Mouse (Mus musculus): ENCODE measurements around the gene Aak1.
"Not testable (repeated sequence)": the region's sequence is repeated elsewhere in the genome, so short reads cannot be mapped to it uniquely, and the experiment has no call there.

Gene Aak1

DNA sequence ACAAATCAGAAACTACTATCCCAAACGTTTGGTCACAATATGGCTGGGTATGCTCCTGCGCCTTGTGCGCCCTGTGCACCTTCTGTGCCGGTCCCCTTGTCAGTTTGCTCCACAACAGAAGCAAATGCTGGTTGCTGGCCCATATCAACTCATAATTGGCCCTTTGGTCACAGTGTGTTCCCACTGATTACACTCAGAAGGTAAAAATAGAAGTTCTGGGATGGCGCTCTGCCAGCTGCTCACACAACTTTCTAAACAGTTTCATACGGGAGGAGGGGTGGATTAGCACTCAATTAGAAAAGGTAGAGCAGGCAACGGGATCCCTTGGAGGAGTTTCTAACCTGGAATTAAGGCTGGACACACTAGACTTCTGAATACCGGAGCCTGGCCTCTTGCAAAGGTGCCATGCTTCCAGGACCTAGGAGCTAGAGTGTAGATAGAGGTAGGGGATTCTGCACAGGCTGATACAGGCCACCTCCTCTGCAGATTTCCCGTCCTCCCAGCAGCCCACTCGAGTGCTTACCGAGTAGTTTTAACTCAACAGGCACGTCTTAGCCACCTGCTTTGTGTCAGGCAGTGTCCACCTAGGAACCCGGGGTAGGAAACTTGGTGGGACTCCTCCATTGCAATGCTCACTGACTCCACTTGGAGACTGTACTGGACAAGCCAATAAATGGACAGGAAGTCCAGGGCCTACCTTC lies 16.4 kb upstream of the Aak1 start:
- in situ Hi-C loops (cut with MboI, MseI), result loop anchor here in 1 of 2 experiments (10.0 kb wide), 1 partner anchor 1592 kb away; no protein-coding TSS in a partner anchor

DNA sequence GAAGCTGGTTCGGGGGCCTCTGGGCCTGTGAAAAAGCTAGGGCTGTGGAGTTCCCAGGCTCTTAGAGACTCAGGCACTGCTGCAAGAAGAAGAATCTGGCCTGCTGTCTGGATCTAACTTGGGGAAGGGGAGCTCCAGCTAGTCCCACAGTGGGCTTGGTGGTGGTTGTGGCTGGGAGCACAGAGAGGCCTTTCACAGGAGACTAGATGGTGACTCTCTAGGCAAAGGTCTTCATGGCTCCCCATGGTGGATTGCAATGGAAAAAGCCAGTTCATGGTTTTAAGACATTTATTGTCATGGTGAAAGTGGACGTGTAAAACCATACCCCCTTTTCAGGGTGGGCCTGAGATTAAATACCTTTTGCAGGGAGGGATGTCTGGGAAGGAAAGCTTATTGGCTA lies 10.2 kb upstream of the Aak1 start:
- in situ Hi-C loops (cut with MboI, MseI), result loop anchor here in 1 of 2 experiments (10.0 kb wide), 1 partner anchor 1586 kb away; no protein-coding TSS in a partner anchor

DNA sequence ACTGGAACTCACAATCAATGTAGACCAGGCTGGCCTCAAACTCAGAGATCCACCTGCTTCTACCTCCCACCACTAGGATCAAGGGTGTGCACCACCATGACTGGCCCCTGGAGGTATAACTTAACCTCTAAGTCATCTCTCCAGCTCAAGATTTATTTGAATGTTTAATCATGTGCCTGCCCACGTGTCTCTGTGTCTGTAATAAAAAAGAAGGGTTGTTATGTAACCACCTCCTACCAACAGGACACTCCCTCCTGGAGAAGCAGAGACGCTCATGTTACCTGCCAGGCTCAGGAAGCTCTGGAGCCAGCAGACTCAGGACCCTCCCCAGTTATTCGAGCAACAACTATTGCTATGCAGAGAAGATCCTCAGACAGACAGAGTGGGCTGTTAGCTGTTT lies 7.4 kb upstream of the Aak1 start:
- in situ Hi-C loops (cut with MboI, MseI), result no loop called here

DNA sequence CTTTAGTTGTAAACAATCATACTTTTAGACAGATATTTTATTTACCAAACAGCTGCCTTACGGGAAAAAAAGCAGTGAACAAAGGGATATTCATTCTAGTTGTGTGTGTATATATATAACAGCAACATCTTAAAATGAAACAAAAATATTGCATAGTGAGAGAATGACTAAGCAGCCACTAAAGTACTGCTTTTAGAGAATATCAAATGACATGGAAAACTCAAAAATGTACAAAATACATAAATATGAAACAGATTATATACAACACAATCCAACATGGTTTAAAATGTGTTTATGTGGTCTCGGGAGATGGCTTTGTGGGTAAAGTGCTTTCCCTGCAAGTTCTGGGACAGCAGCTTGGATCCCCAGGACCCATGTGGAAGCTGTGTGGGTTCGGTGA lies 5.7 kb upstream of the Aak1 start:
- in situ Hi-C loops (cut with MboI, MseI), result no loop called here

DNA sequence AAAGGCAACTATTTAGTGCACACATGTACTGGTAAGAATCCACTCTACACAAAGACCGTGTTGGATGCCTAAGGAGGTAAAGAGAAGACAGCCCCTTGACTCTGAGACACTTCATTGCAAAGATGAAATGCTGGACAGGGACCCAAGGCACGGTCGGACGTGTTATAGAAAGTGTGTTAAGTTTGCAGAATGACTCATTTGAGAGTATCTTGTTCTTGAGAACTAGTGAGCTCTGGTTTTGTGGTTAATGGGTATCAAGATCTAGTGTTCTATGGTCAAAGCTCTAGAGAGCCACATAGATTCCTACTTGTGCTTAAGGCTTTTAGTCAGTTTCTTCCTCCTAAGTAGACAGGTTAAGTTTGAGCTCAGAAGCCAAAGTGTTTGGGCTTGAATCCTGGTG lies 2.9 kb upstream of the Aak1 start:
- in situ Hi-C loops (cut with MboI, MseI), result no loop called here

DNA sequence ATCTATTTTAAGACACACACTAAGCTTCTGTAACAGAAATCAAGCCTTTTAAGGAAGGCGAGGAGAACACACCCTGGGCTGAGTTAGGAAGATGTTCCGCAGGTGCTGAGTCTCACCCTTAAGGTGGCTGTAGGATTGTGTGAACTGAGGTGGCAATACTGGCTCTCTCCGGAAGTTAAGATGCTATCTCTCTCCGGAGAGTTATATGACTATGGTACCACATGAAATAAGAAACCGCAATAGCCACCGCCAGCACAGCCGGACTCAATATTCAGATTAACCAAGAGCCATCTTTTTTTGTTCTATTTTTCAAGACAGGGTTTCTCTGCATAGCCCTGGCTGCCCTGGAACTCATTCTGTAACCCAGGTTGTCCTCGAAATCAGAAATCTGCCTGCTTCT lies 1.5 kb upstream of the Aak1 start:
- in situ Hi-C loops (cut with MboI, MseI), result no loop called here

DNA sequence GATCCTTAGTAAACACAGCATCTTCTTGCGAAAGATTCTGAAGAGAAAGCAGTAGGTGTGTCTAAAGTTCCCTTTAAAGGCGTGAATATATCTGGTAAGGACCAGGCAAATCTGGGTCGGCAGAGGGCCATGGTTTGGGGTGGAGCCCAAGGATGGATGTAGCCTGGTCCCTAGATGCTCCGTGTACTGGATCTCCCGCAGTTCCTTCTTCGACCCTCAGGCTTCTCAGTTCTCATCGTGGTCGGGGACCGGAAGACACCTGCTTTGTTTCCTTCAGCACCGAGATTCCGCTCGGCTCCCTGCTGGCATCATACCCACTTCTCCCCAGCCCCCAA lies 770 bp upstream of the Aak1 start:
- in situ Hi-C loops (cut with MboI, MseI), result no loop called here

DNA sequence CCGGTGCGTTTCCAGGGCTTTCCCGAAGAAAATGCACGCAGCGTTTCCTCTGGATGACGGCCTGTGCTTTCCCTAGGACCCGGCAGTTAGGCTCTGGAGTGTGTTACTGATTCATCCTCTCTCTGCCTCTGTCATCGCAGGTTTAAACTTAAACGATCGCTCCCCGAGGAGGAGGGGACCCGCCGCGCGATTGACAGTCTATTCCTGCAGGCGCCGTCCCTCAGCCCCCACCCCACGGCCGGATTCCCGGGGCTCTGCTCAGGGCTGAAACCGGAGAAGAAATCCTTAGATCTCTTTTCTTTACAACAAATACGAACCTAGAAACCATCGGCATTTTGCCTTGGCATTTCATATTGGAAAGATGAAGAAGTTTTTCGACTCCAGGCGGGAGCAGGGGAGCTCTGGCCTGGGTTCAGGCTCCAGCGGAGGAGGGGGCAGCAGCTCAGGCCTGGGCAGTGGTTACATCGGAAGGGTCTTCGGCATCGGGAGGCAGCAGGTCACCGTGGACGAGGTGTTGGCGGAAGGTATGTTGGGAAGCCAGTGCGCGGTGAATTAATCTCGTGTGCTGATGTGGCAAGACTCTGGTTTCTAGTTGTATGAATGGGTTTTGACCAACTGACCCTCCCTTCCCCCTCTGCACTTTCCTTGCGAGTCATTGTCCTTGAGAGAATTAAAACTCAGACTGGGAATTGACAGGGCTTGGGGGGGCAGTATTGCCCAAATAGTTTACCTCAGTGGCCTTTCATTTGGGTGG lies 552 bp downstream of the Aak1 start:
- in situ Hi-C loops (cut with MboI, MseI), result no loop called here

DNA sequence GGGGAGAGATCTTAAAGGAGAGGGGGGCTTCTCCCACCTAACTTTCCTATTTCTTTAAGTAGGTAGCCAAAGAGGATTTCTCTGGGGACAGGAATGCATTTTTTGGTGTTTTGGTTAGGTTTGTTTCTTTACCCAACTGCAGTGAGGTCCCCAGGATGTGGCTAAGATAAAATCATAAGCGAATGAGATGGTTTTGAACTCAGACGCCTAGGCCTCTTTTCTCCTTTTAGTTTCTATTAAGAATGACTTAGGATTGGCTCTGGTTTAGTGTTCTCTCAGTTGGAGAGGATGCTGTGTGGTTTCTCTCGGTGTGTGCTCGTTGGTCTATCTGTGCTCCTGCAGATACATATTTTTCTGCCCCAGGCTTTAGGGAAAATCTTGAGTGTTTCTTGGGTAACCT lies 1.3 kb downstream of the Aak1 start:
- in situ Hi-C loops (cut with MboI, MseI), result no loop called here

DNA sequence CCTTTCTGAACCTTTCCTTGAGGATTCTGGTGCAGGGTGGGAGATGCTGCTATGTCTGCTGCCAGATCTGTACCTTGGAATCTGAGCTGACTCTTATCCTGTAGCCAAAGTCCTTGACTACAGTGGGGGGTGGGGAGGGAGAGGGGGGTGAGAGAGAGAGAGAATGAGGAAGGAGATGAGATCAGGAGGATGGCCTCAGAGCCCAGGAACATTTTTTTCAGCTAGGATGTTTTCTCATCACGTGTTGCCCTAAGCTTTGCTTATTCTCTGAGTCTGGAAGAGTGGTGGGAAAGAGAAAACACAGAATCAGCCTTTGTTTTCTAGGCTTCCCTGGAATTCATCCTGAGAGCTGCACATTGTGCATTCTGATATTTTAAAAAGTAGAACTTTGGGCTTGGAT lies 2.2 kb downstream of the Aak1 start:
- in situ Hi-C loops (cut with MboI, MseI), result no loop called here

DNA sequence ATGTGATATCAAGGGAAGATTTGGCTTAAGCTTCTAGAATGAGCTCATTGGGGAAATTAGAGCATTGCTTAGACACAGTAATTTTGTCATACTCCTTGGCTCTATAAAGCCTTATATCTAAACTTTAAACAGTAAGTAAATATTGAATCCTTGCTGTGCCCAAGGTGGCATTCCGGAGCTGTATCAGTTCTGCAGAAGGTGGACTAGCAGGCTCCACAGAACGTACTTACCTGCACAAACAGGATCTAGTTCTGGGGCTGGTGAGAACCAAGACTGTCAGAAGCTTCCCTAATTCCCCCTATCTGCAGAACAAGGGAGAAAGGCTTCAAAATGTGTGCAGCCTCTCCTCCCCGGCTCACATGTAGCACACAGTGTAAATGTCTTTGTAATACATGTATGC lies 4.6 kb downstream of the Aak1 start:
- in situ Hi-C loops (cut with MboI, MseI), result no loop called here

DNA sequence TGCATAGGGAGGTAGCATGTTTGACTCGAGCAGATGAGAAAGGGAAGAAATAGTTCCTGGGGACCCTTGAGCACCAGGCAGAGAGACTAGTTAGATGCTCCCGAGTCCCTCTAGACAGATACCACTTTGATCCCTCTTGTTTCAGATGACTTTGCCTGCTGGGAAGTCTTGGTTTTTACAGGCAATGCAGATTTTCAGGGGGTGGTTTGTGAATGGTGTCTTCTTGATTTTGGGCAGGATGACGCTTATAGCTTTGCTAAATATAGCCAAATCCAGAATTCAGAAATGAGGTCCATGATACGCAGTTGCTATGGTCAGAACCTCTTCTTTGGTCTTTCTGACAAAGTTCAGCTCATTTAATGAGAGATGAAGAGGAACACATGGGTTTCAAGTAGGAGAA lies 5.6 kb downstream of the Aak1 start:
- in situ Hi-C loops (cut with MboI, MseI), result no loop called here

DNA sequence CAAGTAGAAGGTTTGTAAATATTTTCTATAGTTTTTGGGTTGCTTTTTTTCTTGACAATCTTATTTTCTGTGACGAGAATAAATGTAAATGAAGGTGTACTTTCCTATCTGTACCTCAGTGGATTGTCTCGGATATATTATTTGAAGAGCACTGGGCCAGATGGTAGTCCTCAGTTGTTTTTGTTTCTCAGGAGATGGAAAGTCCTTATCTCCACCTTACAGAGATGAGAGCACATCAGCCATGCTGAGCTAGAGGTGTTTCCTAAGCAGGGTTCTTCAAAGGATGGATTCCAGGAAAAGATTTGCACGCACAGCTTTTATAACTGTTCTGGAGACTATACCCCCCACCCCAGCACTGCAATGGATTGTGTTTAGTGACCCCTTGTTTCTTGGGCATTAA lies 9.3 kb downstream of the Aak1 start:
- in situ Hi-C loops (cut with MboI, MseI), result no loop called here

DNA sequence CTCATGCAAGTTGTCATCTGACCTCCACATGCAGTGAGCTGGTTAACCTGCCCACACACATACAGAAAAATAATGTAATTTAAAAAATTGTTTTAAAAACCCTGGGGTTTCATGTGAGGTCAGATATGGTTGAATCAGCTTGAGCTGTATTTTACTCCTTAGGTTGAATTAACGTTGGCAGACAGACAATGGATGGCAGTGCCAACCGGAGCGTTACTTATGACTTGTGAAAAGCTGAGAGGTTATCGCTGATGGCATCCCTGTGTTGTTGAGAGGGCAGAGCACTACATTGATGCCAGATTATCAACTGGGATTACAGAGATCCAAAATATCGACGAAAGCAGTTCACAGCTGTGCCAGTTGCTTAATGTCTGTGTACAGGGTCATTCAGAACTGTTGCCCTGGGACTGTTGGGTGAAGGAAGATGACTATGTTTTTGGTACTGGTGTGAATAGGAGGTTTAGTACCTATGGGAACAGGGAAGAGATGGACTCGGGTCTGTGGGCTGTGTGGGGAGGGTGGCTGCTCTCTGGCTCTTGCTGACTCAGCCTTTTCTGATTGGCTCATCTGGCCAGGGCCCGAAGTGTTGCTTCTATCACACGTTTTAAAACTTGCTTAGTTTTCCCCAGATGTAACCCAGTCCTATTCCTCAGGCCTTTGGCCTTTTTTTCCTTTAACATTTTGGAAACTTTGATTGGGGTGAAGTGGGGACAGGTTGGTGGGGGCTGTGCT lies 11.6 kb downstream of the Aak1 start:
- in situ Hi-C loops (cut with MboI, MseI), result no loop called here

DNA sequence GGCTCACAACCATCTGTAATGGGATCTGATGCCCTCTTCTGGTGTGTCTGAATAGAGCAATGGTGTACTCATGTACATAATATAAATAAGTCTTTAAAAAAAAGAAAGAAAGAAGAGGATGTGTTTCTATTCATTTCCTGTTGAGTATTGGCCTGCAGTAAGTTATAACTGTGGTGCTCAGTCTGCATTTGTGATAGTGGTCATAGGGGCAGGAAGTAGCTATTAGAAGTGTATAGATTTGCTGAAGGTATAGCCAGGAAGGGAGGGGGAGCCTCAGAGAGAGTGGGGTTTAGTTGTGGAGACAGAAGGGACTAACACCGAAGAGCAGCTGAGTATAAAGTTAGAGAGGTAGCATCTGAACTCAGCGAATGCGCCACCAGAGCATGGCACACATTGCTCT lies 15.0 kb downstream of the Aak1 start:
- in situ Hi-C loops (cut with MboI, MseI), result no loop called here

DNA sequence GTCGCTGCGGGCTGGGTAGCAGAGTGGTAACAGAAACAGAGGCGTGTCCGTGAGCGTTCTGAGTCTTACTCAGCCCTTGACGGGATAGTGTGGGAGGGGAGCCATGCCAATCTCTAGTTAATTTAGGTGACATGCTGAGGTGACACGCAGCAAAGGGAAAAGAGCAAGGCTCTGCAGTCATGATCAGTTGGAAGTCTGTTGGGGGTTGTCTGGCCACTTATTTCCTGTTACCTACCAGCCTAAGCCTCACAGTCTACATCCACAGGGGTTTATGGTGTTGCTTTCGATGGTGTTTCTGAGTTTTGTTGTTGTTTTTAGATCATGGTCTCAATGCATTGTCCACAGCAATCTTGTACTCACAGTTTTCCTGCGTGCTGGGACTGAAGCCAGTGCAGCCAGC lies 21.0 kb downstream of the Aak1 start:
- in situ Hi-C loops (cut with MboI, MseI), result no loop called here

DNA sequence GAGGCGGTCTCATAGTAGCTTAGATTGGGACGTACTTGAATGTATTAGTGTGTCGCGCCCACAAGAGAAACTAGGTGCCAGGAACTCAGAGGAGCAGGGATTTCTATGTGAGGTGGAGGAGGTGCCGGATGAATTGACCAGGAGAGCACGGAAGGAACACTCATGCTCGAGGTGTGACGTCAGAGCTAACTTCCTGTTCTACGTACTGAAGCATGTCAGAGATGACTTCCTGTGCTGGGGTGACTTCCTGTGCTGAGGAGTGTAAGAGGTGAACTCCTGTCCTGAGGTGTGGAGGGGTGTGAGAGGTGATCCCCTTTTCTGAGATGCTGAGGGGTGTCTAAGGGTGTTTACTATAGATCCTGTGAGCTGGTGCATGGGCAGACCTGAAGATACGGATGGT lies 22.5 kb downstream of the Aak1 start:
- in situ Hi-C loops (cut with MboI, MseI), result no loop called here

DNA sequence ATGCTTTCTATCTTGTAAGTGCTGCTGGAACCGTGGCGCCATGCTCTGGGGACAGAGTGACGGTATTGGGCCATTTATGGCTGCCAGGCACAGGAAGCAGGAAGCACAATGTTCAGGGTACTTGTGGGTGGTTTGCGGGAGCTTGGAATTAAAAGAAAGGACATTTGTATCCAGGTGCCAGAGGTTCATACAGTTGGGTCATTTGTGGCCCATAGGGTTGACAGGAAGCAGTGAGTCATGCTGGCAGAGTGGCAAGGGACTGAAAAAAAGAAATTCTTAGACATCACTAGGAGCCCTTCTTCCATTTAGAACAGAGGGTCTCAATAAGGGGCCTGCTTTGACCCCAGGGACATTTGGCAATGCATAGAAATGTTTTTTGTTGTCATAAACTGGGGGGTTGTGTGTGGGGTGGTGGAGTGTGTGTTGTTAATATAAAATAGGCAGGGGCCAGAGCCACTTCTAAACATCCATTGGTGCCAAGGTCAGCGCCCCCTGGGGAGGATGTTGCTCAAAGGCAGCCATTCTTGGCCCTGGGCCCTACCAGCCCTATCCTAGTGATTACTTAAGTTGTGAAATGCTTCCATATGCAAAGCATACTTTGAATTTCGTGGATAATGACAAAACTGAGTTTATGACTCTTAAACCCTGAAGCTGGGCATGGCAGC lies 25.5 kb downstream of the Aak1 start:
- in situ Hi-C loops (cut with MboI, MseI), result no loop called here

DNA sequence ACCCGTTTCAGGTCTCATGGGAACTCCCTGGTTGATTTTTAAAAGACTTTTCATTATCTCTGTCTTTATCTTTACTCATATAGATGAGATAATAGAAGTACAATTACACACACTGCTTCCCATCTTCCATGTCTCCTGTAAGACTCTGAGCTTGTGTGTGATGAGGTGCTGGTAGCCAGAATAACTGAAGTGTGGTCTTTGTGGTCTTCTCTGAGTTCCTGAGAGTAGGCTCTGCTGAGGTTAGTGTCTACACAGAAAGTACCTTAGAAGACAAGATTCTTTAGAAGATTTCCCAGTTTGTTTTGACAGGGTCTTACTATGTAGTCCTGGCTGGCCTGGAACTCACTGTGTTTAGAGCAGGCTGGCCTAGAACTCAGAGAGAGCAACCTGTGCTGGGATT lies 27.1 kb downstream of the Aak1 start:
- in situ Hi-C loops (cut with MboI, MseI), result no loop called here

DNA sequence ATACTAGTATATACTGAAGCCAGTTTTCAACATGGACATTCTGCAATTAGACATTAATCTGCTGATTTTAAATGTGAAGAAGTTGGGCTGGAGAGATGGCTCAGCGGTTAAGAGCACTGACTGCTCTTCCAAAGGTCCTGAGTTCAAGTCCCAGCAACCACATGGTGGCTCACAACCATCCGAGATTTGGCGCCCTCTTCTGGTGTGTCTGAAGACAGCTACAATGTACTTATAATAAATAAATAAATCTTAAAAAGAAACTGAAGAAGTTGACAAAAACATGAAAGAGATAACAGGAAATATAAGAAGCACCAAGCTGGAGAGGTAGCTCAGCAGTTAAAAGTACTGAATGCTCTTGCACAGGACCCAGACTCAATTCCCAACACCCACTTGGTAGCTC lies 29.3 kb downstream of the Aak1 start:
- in situ Hi-C loops (cut with MboI, MseI), result not testable (repeated sequence)

DNA sequence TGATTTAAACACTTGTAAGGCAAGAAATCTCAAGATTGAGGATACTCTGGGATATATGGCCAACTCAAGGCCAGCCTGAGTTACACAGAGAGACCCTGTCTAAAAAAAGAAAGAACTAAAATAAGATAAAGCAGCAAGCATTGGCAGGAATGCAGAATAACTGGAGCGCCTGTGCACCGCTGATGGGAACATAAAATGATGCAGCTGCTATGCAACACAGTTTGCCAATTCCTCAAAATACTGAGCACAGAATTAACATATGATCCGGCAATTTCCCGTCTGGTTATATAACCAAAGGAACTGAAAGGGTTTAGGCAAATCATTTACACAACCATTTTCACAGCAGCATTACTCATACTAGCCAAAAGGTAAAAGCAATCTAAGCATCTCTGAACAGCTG lies 30.0 kb downstream of the Aak1 start:
- in situ Hi-C loops (cut with MboI, MseI), result no loop called here

DNA sequence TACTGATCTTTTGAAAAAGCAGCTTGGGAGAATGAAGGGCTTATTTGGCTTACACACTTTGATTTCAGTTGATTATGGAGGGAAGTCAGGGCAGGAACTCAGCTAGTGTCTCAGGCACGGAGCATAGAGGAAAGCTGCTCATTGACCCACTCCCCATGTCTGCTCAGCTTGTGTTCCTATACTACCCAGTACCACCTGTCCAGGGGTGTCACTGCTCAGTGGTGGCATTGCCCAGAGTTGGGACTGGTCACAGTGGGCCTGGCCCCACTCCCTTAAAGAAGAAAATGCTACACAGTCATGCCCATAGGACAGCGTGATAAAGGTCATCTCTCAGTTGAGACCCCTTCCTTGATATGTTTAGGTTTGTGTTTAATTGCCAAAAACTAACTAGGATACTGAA lies 34.9 kb downstream of the Aak1 start:
- in situ Hi-C loops (cut with MboI, MseI), result no loop called here

Measured in T-helper 17 cell (primary cell).